Mouse (Mus musculus): ENCODE measurements around the gene Edem3. TPM values are rescaled to one million over a fixed set of nuclear protein-coding genes. Genes with fewer than 3 reads are reported as not detected.

Edem3 gene
- total RNA-seq (2022) = 10 to 100 TPM; 17.8 to 25.5 (median 20.7) TPM

GRCm38 (mm10) chr1:151754881-151755659 is at the start of gene Edem3:
TSS of gene Edem3 (plus strand) at chr1:151755371.
- DNase-seq (ENCODE audit: low spot score in 2 of 2) = peak; percentile 95 to 99

GRCm38 (mm10) chr1:151705723-151706396 is 49.3 kb upstream of the Edem3 start:
- peak; percentile 48 to 60 for DNase-seq (ENCODE audit: low spot score in 2 of 2)

- DNase-seq (ENCODE audit: low spot score in 2 of 2) = no peak
These were observed 48.8 kb upstream of the Edem3 start for GRCm38 (mm10) chr1:151706397-151706752.

GRCm38 (mm10) chr1:151708966-151709733 is 46.0 kb upstream of the Edem3 start:
- DNase-seq (ENCODE audit: low spot score in 2 of 2) = no peak

GRCm38 (mm10) chr1:151709734-151710022 is 45.5 kb upstream of the Edem3 start:
- no peak for DNase-seq (ENCODE audit: low spot score in 2 of 2)

- DNase-seq (ENCODE audit: low spot score in 2 of 2) = no peak
These were observed 44.6 kb upstream of the Edem3 start for GRCm38 (mm10) chr1:151710424-151711055.

GRCm38 (mm10) chr1:151711062-151711461 is 44.1 kb upstream of the Edem3 start:
- no peak for DNase-seq (ENCODE audit: low spot score in 2 of 2)

GRCm38 (mm10) chr1:151712664-151713063 is 42.5 kb upstream of the Edem3 start:
- DNase-seq (ENCODE audit: low spot score in 2 of 2) = no peak

- no peak for DNase-seq (ENCODE audit: low spot score in 2 of 2)
These were observed 41.5 kb upstream of the Edem3 start for GRCm38 (mm10) chr1:151713622-151714021.

GRCm38 (mm10) chr1:151716024-151716710 is 39.0 kb upstream of the Edem3 start:
- no peak for DNase-seq (ENCODE audit: low spot score in 2 of 2)

- DNase-seq (ENCODE audit: low spot score in 2 of 2) = no peak
These were observed 37.5 kb upstream of the Edem3 start for GRCm38 (mm10) chr1:151717624-151718023.

- DNase-seq (ENCODE audit: low spot score in 2 of 2) = no peak
These were observed 36.6 kb upstream of the Edem3 start for GRCm38 (mm10) chr1:151718575-151718974.

- no peak for DNase-seq (ENCODE audit: low spot score in 2 of 2)
These were observed 35.3 kb upstream of the Edem3 start for GRCm38 (mm10) chr1:151719911-151720310.

- DNase-seq (ENCODE audit: low spot score in 2 of 2) = no peak
These were observed 34.6 kb upstream of the Edem3 start for GRCm38 (mm10) chr1:151720566-151720965.

- no peak for DNase-seq (ENCODE audit: low spot score in 2 of 2)
These were observed 33.7 kb upstream of the Edem3 start for GRCm38 (mm10) chr1:151721357-151721983.

- no peak for DNase-seq (ENCODE audit: low spot score in 2 of 2)
These were observed 31.4 kb upstream of the Edem3 start for GRCm38 (mm10) chr1:151723771-151724170.

- no peak for DNase-seq (ENCODE audit: low spot score in 2 of 2)
These were observed 29.6 kb upstream of the Edem3 start for GRCm38 (mm10) chr1:151725590-151725989.

GRCm38 (mm10) chr1:151726358-151726757 is 28.8 kb upstream of the Edem3 start:
- DNase-seq (ENCODE audit: low spot score in 2 of 2) = no peak

GRCm38 (mm10) chr1:151728141-151728540 is 27.0 kb upstream of the Edem3 start:
- no peak for DNase-seq (ENCODE audit: low spot score in 2 of 2)

GRCm38 (mm10) chr1:151737146-151737545 is 18.0 kb upstream of the Edem3 start:
- DNase-seq (ENCODE audit: low spot score in 2 of 2) = no peak

GRCm38 (mm10) chr1:151741199-151741621 is 14.0 kb upstream of the Edem3 start:
- no peak for DNase-seq (ENCODE audit: low spot score in 2 of 2)

Data from gastrocnemius, adult 8-10 months (tissue).